ENCODE assay signal across 24 mouse cellular contexts in genomic region chr7:101144222-101144621, GRCm38 (mm10). TPM values are rescaled to one million over a fixed set of nuclear protein-coding genes. Genes with fewer than 3 reads are reported as not detected.
DNase-seq lines count a peak whose midpoint lies in the region; ATAC-seq and TF ChIP-seq lines count a peak whose summit lies in the region.
"Had no signal": no experiment of that assay in that cellular context is flagged by ENCODE, and none has a peak within 500 bp of the region (broad histone marks: within the 10 kb centered on the region; RNA-seq: fewer than 3 reads in every experiment).

No protein-coding gene starts in this region.

- intact Hi-C loops in heart, adult 2 months (cut with DNase I): loop anchor here (2.0 kb wide), 1 partner anchor 35 kb away; no protein-coding TSS in a partner anchor

- no peak overlapping the region for H3K9ac ChIP-seq in heart, postnatal 0 days (replicated peaks; ENCODE audit: low read depth, low read length)
- no peak overlapping the region; the same call in 1 of the 2 replicates for H3K9ac ChIP-seq in heart, adult 2 months (ENCODE audit: low read depth, low read length)
- H3K9ac ChIP-seq in lung, embryonic 15.5 days: no peak overlapping the region
- H3K9ac ChIP-seq: forebrain, postnatal 0 days; heart, embryonic 13.5 days; hindbrain, embryonic 13.5 days; intestine, embryonic 15.5 days had no signal

- no peak overlapping the region for H3K4me2 ChIP-seq in heart, postnatal 0 days (ENCODE audit: low read depth, low read length)
- H3K4me2 ChIP-seq in lung, embryonic 15.5 days: no peak overlapping the region
- H3K4me2 ChIP-seq: heart, embryonic 13.5 days; hindbrain, embryonic 13.5 days; intestine, embryonic 15.5 days had no signal

- no peaks in the 10 kb centered on the region for H3K27me3 ChIP-seq in heart, postnatal 0 days (ENCODE audit: control insufficient read depth, insufficient read depth, low read length)
- no peaks in the 10 kb centered on the region for H3K27me3 ChIP-seq in heart, adult 2 months (ENCODE audit: control insufficient read depth, insufficient read depth, low read length)
- H3K27me3 ChIP-seq in lung, embryonic 15.5 days: no peaks in the 10 kb centered on the region
- H3K27me3 ChIP-seq: heart, embryonic 13.5 days; hindbrain, embryonic 13.5 days; intestine, embryonic 15.5 days had no signal

- 78% methylated on average over 2 of the region's 2 CpGs for WGBS in heart, postnatal 0 days
- 50% methylated on average over 2 of the region's 2 CpGs for WGBS in heart, adult 2 months
- 74% methylated on average over 2 of the region's 2 CpGs for WGBS in lung, embryonic 15.5 days

- no peak overlapping the region for H3K4me3 ChIP-seq in heart, postnatal 0 days (ENCODE audit: low read depth, low read length)
- no peak overlapping the region for H3K4me3 ChIP-seq in heart, adult 2 months
- H3K4me3 ChIP-seq in lung, embryonic 15.5 days: no peak overlapping the region
- H3K4me3 ChIP-seq: heart, embryonic 13.5 days; hindbrain, embryonic 10.5 days; hindbrain, embryonic 13.5 days; intestine, embryonic 15.5 days had no signal

- peaks cover 2% of the 10 kb centered on the region; the same call in 1 of the 2 replicates for H3K79me2 ChIP-seq in heart, adult 2 months (replicated peaks; ENCODE audit: control insufficient read depth, insufficient read depth, low read length)

- no peak for ATAC-seq in heart, postnatal 0 days (ENCODE audit: insufficient read depth, low read depth)
- ATAC-seq in lung, embryonic 15.5 days (ENCODE audit: borderline replicate concordance, extremely low read depth, low FRiP score, low TSS enrichment): no peak
- ATAC-seq: CD4-positive, CD25-positive, alpha-beta regulatory T cell, adult 4 months; forebrain, embryonic 14.5 days; forebrain, postnatal 0 days; hindbrain, embryonic 16.5 days; intestine, embryonic 15.5 days had no signal

- TF ChIP-seq EP300 in heart, postnatal 0 days (IDR thresholded peaks at IDR 0.05; ENCODE audit: low read depth): no peak
- no peak for TF ChIP-seq EP300 in heart, adult 2 months (IDR thresholded peaks at IDR 0.05; ENCODE audit: insufficient read depth, low read depth, low read length)

- no peak for TF ChIP-seq POLR2A in heart, adult 2 months (IDR thresholded peaks at IDR 0.05; ENCODE audit: insufficient read depth, low read depth, low read length)

- 0 out of 2 replicates have a peak overlapping the region, but pooled peaks have one; percentile 25 for H3K27ac ChIP-seq in heart, postnatal 0 days (ENCODE audit: low read depth)
- H3K27ac ChIP-seq in heart, adult 2 months: no peak overlapping the region
- H3K27ac ChIP-seq in lung, embryonic 15.5 days: 0 out of 2 replicates have a peak overlapping the region, but pooled peaks have one; percentile 50
- H3K27ac ChIP-seq: heart, embryonic 13.5 days; hindbrain, embryonic 10.5 days; hindbrain, embryonic 13.5 days; intestine, embryonic 15.5 days had no signal

- peaks cover 8% of the 10 kb centered on the region; the same call in 1 of the 2 replicates for H3K36me3 ChIP-seq in heart, postnatal 0 days (replicated peaks; ENCODE audit: control insufficient read depth, insufficient read depth, low read length)
- peaks cover 15% of the 10 kb centered on the region for H3K36me3 ChIP-seq in heart, adult 2 months (ENCODE audit: control insufficient read depth, insufficient read depth, low read length)
- 0 out of 2 replicates have a peak, but pooled peaks cover 3% of the 10 kb centered on the region for H3K36me3 ChIP-seq in lung, embryonic 15.5 days
- H3K36me3 ChIP-seq: intestine, embryonic 15.5 days had no signal

- H3K4me1 ChIP-seq in heart, postnatal 0 days (ENCODE audit: control insufficient read depth, insufficient read depth): peaks cover 3% of the 10 kb centered on the region; the same call in 1 of the 2 replicates
- peaks cover 6% of the 10 kb centered on the region for H3K4me1 ChIP-seq in heart, adult 2 months (ENCODE audit: control insufficient read depth, insufficient read depth, low read length)
- H3K4me1 ChIP-seq in lung, embryonic 15.5 days: peaks cover 8% of the 10 kb centered on the region
- H3K4me1 ChIP-seq: hindbrain, embryonic 10.5 days; hindbrain, embryonic 13.5 days; intestine, embryonic 15.5 days had no signal

- TF ChIP-seq CTCF in heart, postnatal 0 days (IDR thresholded peaks at IDR 0.05; ENCODE audit: low read depth): no peak
- no peak for TF ChIP-seq CTCF in heart, adult 2 months (IDR thresholded peaks at IDR 0.05)

- no peaks in the 10 kb centered on the region for H3K9me3 ChIP-seq in heart, postnatal 0 days (replicated peaks; ENCODE audit: control insufficient read depth, low read length)
- H3K9me3 ChIP-seq in lung, embryonic 15.5 days: no peaks in the 10 kb centered on the region
- H3K9me3 ChIP-seq: heart, embryonic 13.5 days; hindbrain, embryonic 10.5 days; hindbrain, embryonic 13.5 days; intestine, embryonic 15.5 days had no signal

- DNase-seq in heart, postnatal 0 days (ENCODE audit: low spot score): no peak
- DNase-seq in heart, adult 2 months: no peak
- no peak for DNase-seq in lung, postnatal 4 days
- peak; percentile 9 for DNase-seq in adipocyte (ENCODE audit: low spot score)
- DNase-seq in urinary bladder, postnatal 10 days (ENCODE audit: low spot score): no peak
- DNase-seq in spleen, postnatal 4 days (ENCODE audit: low spot score in 2 of 2): no peak
- DNase-seq: adrenal gland, adult 8-10 months; adrenal gland, postnatal 25 days; cerebellum, adult 18-20 months; cerebellum, adult 9-10 months; cerebellum, postnatal 14 days; forebrain, postnatal 0 days; gastrocnemius, postnatal 14 days; heart, postnatal 10 days; heart, postnatal 36 days; kidney, adult 11 months had no signal

RNA-seq across cellular contexts. Expression of gene Fchsd2, which starts 51.6 kb away (rescaled TPM):
- total RNA-seq in heart, postnatal 0 days (2014; rRNA removed; ENCODE audit: low replicate concordance): 15.6 and 19.3 TPM in 2 replicates
- polyA plus RNA-seq in heart, postnatal 0 days (2015; fragmentation: Nextera tagmentation; extraction: Ambion mirVana): 8.7 and 9.7 TPM in 2 replicates
- total RNA-seq in heart, adult 2 months (2021): 10 to 100 TPM; 20.9 to 22.4 TPM
- polyA plus RNA-seq in heart, adult 2 months (2012; rRNA removed): 5.6 and 8.1 TPM in 2 replicates
- polyA plus RNA-seq in lung, embryonic 15.5 days (2015; fragmentation: Nextera tagmentation; extraction: Ambion mirVana): 20.0 and 22.5 TPM in 2 replicates
